Mouse (Mus musculus) layer of hippocampus, adult 11-12 months (tissue): ENCODE results near the gene Shisa2.

Source experiments
- DNase-seq: peaks from one replicate; pipeline ENCODE4 v3.0.0; 2022; ENCODE audit warnings: low spot score

Shisa2 gene

GRCm38 (mm10) chr14:59632067-59632466 lies 7.0 kb downstream of the Shisa2 start:
- no peak for DNase-seq

DNA sequence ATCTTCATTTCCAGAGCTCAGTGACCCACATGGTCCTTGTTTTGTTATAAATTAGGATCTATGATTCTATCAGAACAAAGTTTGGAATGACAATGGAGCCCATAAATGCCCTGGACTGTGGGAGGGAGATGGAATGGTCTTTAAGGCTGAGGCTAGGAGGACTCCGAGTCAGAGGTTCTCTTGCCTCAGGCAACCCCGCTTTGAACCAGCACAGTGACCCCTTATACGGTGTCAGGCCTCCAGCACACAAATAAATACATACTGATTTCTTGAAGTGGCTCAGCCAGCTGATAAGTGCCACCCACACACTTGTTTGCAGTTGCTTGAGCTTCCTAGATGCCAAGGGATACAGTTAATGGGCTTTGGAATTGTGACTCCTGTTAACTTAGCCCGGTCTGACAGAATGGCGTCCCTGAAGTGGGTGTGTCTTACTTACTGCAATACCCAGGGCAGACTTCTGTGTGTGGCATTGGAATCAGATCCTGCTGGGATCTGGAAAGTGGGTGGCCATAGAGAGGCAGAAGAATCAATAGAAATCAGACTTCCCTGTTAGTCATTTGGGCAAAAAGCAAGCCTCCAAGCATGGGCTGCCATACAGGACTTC lies 8.3 kb downstream of the Shisa2 start:
- DNase-seq: no peak

GRCm38 (mm10) chr14:59633988-59634387 lies 8.9 kb downstream of the Shisa2 start:
- DNase-seq: no peak

DNA sequence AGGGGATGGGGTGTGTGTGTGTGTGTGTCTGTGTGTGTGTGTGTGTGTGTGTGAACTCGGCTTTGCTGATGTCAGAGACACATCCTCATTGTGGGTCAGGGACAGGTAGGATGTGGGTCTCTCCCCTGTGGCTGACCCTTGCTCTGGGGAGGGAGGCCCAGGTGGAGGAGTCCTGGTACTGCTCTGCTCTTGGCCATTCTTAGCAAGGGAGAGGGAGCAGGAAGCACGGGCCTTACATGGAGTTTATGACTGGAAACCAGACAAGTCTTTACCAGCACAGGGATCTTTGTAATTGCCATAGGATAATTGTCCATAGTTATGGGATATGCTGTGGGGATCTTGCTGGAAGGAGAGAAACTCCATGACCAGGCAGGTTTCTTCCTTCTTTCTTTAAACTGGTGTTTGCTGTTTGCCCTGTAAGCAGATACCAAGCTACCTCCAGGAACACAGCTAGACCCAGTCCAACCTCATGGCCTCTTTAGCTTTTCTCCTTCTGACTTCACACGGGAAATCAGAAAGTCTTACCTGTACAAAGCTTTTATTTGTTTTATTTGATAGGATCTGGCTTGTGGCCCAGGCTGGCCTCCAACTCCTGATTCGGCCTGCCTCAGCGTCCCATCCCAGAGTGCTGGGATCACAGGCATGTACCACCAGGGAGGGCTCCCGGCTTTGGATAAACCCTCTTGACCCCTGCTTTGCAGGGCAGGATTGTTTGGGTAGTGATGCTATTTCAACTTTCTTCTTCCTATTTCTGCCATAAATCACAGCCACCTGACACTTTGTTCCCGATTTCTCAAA lies 14.0 kb downstream of the Shisa2 start:
- DNase-seq: no peak

GRCm38 (mm10) chr14:59641856-59642255 lies 16.7 kb downstream of the Shisa2 start:
- DNase-seq: no peak

- no peak for DNase-seq
These were observed 18.5 kb downstream of the Shisa2 start for GRCm38 (mm10) chr14:59643582-59643981.

GRCm38 (mm10) chr14:59644166-59644565 lies 19.1 kb downstream of the Shisa2 start:
- no peak for DNase-seq

GRCm38 (mm10) chr14:59644896-59645295 lies 19.8 kb downstream of the Shisa2 start:
- DNase-seq: no peak

DNA sequence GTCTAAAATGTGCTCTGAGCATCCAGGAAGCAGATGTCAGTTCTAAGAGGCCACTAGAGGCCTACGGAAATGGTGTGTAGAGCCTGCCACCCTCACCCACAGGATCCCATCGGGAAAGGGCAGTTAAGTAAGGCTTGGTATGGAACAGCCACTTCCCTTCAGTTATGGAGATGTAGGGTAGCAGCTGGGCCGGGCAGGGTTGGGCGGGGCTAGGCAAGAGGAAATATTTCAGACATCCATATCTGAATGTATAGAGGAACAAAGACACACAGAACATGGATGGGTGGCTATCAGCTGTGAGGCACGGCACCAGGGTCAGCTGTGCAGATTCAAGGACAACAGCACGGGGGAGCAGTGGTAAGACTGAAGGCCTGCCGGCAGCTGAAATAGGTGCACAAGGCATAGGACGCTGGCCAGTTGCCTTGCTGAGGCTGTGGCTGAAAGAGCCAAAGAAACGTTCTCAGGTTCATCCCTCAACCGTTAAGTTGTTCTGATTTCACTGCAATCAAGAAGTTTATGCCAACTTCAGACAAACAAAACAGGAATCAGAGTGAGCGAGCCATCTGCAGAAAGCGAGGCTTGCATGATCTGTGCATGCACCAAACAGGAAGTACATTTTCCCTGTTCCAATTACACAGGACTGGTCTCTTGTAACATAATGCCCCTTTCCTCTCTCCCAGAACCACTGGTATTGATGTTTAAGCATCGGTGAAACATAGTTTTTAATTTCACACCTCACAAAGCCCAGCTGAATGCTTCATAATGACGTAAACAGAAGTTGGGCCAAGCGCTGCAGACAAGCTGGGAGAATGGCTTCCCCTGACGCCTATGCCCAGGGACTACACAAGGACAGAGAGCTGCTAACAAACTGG lies 22.0 kb downstream of the Shisa2 start:
- DNase-seq: no peak

DNA sequence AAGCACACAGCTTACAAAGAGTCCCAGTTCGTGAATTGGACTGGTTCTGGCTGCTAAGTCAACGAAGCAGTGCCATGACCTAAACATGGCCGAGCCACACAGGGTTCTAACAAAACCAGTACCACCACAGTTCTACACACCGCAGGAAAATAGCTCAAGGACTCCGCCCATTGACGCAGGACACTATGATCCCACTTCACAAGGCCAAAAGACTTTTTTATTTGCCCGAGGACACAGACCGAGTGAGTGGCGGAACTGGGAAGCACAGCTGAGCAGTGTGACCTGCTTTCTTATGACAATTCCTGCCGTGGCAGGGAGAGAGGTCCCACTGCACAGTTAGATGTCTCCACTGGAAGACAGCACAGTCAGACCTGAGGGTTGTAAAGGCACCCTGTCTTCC lies 23.5 kb downstream of the Shisa2 start:
- no peak for DNase-seq

DNA sequence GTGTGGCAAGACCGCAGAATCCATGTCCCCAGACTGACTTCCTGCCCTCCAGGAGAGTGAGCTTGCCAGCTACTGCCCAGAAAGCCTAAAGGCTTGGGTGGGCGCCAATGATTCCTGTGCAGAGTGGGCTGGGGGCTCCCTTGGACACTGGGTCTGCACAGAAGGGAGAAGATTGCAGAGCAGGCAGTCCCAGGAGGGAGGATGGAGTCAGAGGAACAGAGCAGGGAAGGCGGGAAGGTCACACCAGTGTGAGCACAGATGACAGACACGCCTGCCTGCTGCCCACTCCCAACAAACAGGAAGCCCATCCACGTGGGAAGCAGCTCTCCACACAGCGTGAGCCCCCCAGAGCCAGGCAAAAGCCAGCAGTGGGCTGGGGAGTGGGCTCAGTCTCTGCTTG lies 24.2 kb downstream of the Shisa2 start:
- no peak for DNase-seq

GRCm38 (mm10) chr14:59656591-59656990 lies 31.5 kb downstream of the Shisa2 start:
- DNase-seq: no peak

DNA sequence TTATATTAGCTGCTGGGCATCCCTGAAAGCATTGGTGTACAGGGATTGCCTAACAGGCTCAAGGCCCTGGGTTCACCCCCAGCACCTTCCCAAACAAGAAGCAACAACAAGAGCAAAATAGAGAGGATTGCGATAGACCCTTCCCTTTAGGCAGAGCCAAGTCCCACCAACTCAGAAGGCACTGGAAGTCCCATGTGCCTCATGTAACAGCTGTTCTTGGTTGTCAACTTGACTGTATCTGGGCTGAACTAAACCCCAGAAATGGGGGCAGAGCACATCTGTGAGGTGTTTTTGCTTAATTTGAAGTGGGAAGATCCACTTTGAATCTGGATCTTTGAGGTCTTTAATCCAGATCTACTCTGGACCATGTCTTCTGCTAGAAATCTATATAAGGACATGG lies 32.0 kb downstream of the Shisa2 start:
- DNase-seq: no peak

DNA sequence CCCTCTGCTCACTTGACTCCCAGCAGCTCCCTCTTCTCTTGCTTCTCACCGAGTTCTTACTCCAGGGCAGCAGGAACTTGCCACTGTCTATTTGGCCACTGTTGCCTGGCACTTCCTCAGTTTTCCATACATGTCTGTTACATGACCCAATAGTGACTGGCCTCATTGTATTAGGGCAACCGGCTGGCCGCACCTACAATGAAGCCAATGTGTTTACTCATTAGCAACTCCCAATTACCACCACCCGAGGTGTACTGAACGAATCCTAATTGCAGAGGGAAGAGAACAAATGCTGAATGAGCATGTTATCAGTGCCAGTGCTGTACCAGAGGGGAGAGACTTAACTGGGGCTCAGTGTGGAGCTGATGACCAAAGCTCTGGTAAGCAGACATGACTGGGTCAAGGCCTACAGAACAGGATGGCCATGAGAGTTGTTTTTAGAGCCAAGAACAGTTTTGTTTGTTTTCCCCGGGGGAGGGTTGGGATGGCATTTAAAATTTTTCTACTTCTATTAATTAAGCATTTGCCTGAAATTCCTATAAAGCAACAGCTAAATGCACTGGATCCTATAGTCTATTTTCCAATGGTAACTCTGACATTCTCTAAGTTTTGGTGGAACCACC lies 47.9 kb downstream of the Shisa2 start:
- DNase-seq: no peak

GRCm38 (mm10) chr14:59674556-59674955 lies 49.4 kb downstream of the Shisa2 start:
- no peak for DNase-seq

GRCm38 (mm10) chr14:59675330-59675729 lies 50.2 kb downstream of the Shisa2 start:
- no peak for DNase-seq

- no peak for DNase-seq
These were observed 52.5 kb downstream of the Shisa2 start for GRCm38 (mm10) chr14:59677598-59678003.
